In genomic region chr9:120129276-120129675, GRCm38 (mm10) we compare ENCODE assay signal across 9 mouse cellular contexts. TPM values are rescaled to one million over a fixed set of nuclear protein-coding genes. Genes with fewer than 3 reads are reported as not detected.
DNase-seq lines count a peak whose midpoint lies in the region; ATAC-seq lines count a peak whose summit lies in the region.
"Had no signal": no experiment of that assay in that cellular context is flagged by ENCODE, and none has a peak within 500 bp of the region (broad histone marks: within the 10 kb centered on the region; RNA-seq: fewer than 3 reads in every experiment).

No protein-coding gene starts in this region.

- H3K9ac ChIP-seq in lung, embryonic 15.5 days, result peak overlapping the region; percentile 100
- peak overlapping the region; percentile 100 for H3K9ac ChIP-seq in embryonic facial prominence, embryonic 13.5 days
- H3K9ac ChIP-seq in stomach, embryonic 14.5 days (replicated peaks; ENCODE audit: low read depth, low read length), result peak overlapping the region; percentile 100

- H3K4me2 ChIP-seq in lung, embryonic 15.5 days, result peak overlapping the region; percentile 83
- H3K4me2 ChIP-seq in embryonic facial prominence, embryonic 13.5 days, result peak overlapping the region; percentile 86
- peak overlapping the region; percentile 83 for H3K4me2 ChIP-seq in stomach, embryonic 14.5 days (replicated peaks; ENCODE audit: low read depth, low read length)

- no peaks in the 10 kb centered on the region for H3K27me3 ChIP-seq in lung, embryonic 15.5 days
- H3K27me3 ChIP-seq in embryonic facial prominence, embryonic 13.5 days, result no peaks in the 10 kb centered on the region
- no peaks in the 10 kb centered on the region for H3K27me3 ChIP-seq in limb, embryonic 10.5 days (ENCODE audit: low read depth, poor library complexity, severe bottlenecking)
- H3K27me3 ChIP-seq in stomach, embryonic 14.5 days (ENCODE audit: control insufficient read depth, insufficient read depth, low read length), result no peaks in the 10 kb centered on the region

- no peak for ATAC-seq in lung, embryonic 15.5 days (ENCODE audit: borderline replicate concordance, extremely low read depth, low FRiP score, low TSS enrichment)
- no peak for ATAC-seq in embryonic facial prominence, embryonic 13.5 days (ENCODE audit: insufficient number of reproducible peaks, insufficient read depth, low FRiP score, low TSS enrichment, low read depth)
- ATAC-seq in stomach, embryonic 14.5 days (ENCODE audit: insufficient number of reproducible peaks, insufficient read depth, low FRiP score, low read depth), result no peak

- H3K36me3 ChIP-seq in lung, embryonic 15.5 days, result peaks cover 45% of the 10 kb centered on the region
- peaks cover 48% of the 10 kb centered on the region for H3K36me3 ChIP-seq in embryonic facial prominence, embryonic 13.5 days
- peaks cover 51% of the 10 kb centered on the region for H3K36me3 ChIP-seq in limb, embryonic 10.5 days
- peaks cover 42% of the 10 kb centered on the region for H3K36me3 ChIP-seq in stomach, embryonic 14.5 days (ENCODE audit: control insufficient read depth, insufficient read depth, low read length)

- DNase-seq in lung, postnatal 4 days, result no peak
- DNase-seq in limb, embryonic 10.5 days (ENCODE audit: low spot score), result no peak
- DNase-seq in cerebellum, adult 8-10 months, result no peak
- no peak for DNase-seq in ovary, adult 18-20 months (ENCODE audit: low spot score)
- no peak for DNase-seq in thymus, postnatal 25 days
- DNase-seq: heart, adult 18-20 months had no signal

- WGBS in lung, embryonic 15.5 days, result 53% methylated on average over 10 of the region's 10 CpGs
- WGBS in embryonic facial prominence, embryonic 13.5 days, result 67% methylated on average over 10 of the region's 10 CpGs
- 73% methylated on average over 10 of the region's 10 CpGs for WGBS in limb, embryonic 10.5 days
- WGBS in stomach, embryonic 14.5 days, result 66% methylated on average over 10 of the region's 10 CpGs

- no peaks in the 10 kb centered on the region for H3K9me3 ChIP-seq in lung, embryonic 15.5 days
- H3K9me3 ChIP-seq in embryonic facial prominence, embryonic 13.5 days, result no peaks in the 10 kb centered on the region
- no peaks in the 10 kb centered on the region for H3K9me3 ChIP-seq in limb, embryonic 10.5 days (replicated peaks)
- H3K9me3 ChIP-seq in stomach, embryonic 14.5 days (ENCODE audit: control insufficient read depth, low read depth, low read length), result no peaks in the 10 kb centered on the region

- peaks cover 18% of the 10 kb centered on the region for H3K4me1 ChIP-seq in lung, embryonic 15.5 days
- peaks cover 16% of the 10 kb centered on the region for H3K4me1 ChIP-seq in embryonic facial prominence, embryonic 13.5 days
- H3K4me1 ChIP-seq in limb, embryonic 10.5 days, result peaks cover 10% of the 10 kb centered on the region
- peaks cover 11% of the 10 kb centered on the region for H3K4me1 ChIP-seq in stomach, embryonic 14.5 days (ENCODE audit: control insufficient read depth, insufficient read depth, low read length)

- peak overlapping the region; percentile 92 for H3K4me3 ChIP-seq in lung, embryonic 15.5 days
- H3K4me3 ChIP-seq in embryonic facial prominence, embryonic 13.5 days, result peak overlapping the region; percentile 99
- H3K4me3 ChIP-seq in limb, embryonic 10.5 days, result peak overlapping the region; percentile 90
- H3K4me3 ChIP-seq in stomach, embryonic 14.5 days (ENCODE audit: low read depth, low read length), result peak overlapping the region; percentile 100

- H3K27ac ChIP-seq in lung, embryonic 15.5 days, result 0 out of 2 replicates have a peak overlapping the region, but pooled peaks have one; percentile 41
- H3K27ac ChIP-seq in embryonic facial prominence, embryonic 13.5 days, result no peak overlapping the region
- peak overlapping the region; percentile 99 for H3K27ac ChIP-seq in limb, embryonic 10.5 days
- H3K27ac ChIP-seq in stomach, embryonic 14.5 days (ENCODE audit: low read length), result 0 out of 2 replicates have a peak overlapping the region, but pooled peaks have one; percentile 94

RNA-seq across cellular contexts. Expression of gene Rpsa, which starts 1.8 kb away (rescaled TPM):
- 1,474 and 1,505 TPM in 2 replicates for polyA plus RNA-seq in lung, embryonic 15.5 days (2015; fragmentation: Nextera tagmentation; extraction: Ambion mirVana)
- polyA plus RNA-seq in embryonic facial prominence, embryonic 13.5 days (2015; fragmentation: Nextera tagmentation; extraction: Ambion mirVana), result 1,482 and 1,560 TPM in 2 replicates
- polyA plus RNA-seq in limb, embryonic 10.5 days (2016; fragmentation: Nextera tagmentation; extraction: Ambion mirVana), result 1,497 and 1,677 TPM in 2 replicates
- polyA plus RNA-seq in stomach, embryonic 14.5 days (2014; fragmentation: Nextera tagmentation; extraction: Ambion mirVana), result 1,874 and 2,010 TPM in 2 replicates

RNA-seq across cellular contexts. Expression of gene Slc25a38, which starts 19.1 kb away (rescaled TPM):
- 31.1 and 34.5 TPM in 2 replicates for polyA plus RNA-seq in lung, embryonic 15.5 days (2015; fragmentation: Nextera tagmentation; extraction: Ambion mirVana)
- 33.5 and 35.6 TPM in 2 replicates for polyA plus RNA-seq in embryonic facial prominence, embryonic 13.5 days (2015; fragmentation: Nextera tagmentation; extraction: Ambion mirVana)
- polyA plus RNA-seq in limb, embryonic 10.5 days (2016; fragmentation: Nextera tagmentation; extraction: Ambion mirVana), result 46.7 and 47.0 TPM in 2 replicates
- 25.9 and 31.0 TPM in 2 replicates for polyA plus RNA-seq in stomach, embryonic 14.5 days (2014; fragmentation: Nextera tagmentation; extraction: Ambion mirVana)

RNA-seq across cellular contexts. Expression of gene Mobp, which starts 20.2 kb away (rescaled TPM):
- not detected in 2 replicates for polyA plus RNA-seq in lung, embryonic 15.5 days (2015; fragmentation: Nextera tagmentation; extraction: Ambion mirVana)
- not detected in 2 replicates for polyA plus RNA-seq in embryonic facial prominence, embryonic 13.5 days (2015; fragmentation: Nextera tagmentation; extraction: Ambion mirVana)
- polyA plus RNA-seq in limb, embryonic 10.5 days (2016; fragmentation: Nextera tagmentation; extraction: Ambion mirVana), result not detected in 2 replicates
- polyA plus RNA-seq in stomach, embryonic 14.5 days (2014; fragmentation: Nextera tagmentation; extraction: Ambion mirVana), result not detected in 2 replicates

RNA-seq across cellular contexts. Expression of gene Ccr8, which starts 37.4 kb away (rescaled TPM):
- polyA plus RNA-seq in lung, embryonic 15.5 days (2015; fragmentation: Nextera tagmentation; extraction: Ambion mirVana), result 0.36 and 0.79 TPM in 2 replicates
- 0.52 and 0.98 TPM in 2 replicates for polyA plus RNA-seq in embryonic facial prominence, embryonic 13.5 days (2015; fragmentation: Nextera tagmentation; extraction: Ambion mirVana)
- not detected in 2 replicates for polyA plus RNA-seq in limb, embryonic 10.5 days (2016; fragmentation: Nextera tagmentation; extraction: Ambion mirVana)
- 0.22 and 0.27 TPM in 2 replicates for polyA plus RNA-seq in stomach, embryonic 14.5 days (2014; fragmentation: Nextera tagmentation; extraction: Ambion mirVana)

RNA-seq across cellular contexts. Expression of gene Cx3cr1, which starts 59.6 kb away (rescaled TPM):
- 7.8 and 9.2 TPM in 2 replicates for polyA plus RNA-seq in lung, embryonic 15.5 days (2015; fragmentation: Nextera tagmentation; extraction: Ambion mirVana)
- polyA plus RNA-seq in embryonic facial prominence, embryonic 13.5 days (2015; fragmentation: Nextera tagmentation; extraction: Ambion mirVana), result 8.9 and 9.6 TPM in 2 replicates
- polyA plus RNA-seq in limb, embryonic 10.5 days (2016; fragmentation: Nextera tagmentation; extraction: Ambion mirVana), result 2.5 and 4.0 TPM in 2 replicates
- 12.9 and 13.7 TPM in 2 replicates for polyA plus RNA-seq in stomach, embryonic 14.5 days (2014; fragmentation: Nextera tagmentation; extraction: Ambion mirVana)
